ENCODE assay signal across 13 mouse cellular contexts in the genomic region with DNA sequence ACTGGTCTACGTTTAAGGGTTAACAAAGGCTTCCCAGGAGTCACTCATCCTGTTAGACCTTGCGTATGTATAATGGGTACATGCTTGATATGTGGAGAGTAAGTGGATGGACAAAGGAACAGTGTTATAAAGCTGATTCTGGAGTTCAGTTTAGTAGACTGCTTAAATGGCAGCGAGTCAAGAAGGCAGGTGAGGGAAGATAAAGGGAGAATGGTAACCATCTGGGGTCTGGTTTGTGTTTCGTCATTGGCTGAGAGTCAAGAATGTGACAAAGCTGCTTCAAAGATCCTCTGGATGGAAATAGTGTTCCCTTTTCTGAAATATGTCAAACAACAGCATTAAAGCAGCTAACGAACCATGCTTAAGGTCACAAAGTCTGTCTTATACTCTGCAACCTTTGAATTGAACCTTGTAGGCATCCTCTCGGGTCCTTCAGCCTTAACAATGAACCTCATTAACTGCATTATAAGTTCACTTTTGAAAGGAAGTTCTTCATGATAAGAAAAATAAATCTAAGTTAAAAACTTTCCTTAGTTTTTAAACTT.
DNase-seq lines count a peak whose midpoint lies in the region; ATAC-seq lines count a peak whose summit lies in the region.
"Had no signal": no experiment of that assay in that cellular context is flagged by ENCODE, and none has a peak within 500 bp of the region (broad histone marks: within the 10 kb centered on the region; RNA-seq: fewer than 3 reads in every experiment).

No protein-coding gene starts in this region.

- WGBS in heart, embryonic 16.5 days: 15% methylated on average over 6 of the region's 6 CpGs

- H3K27ac ChIP-seq in heart, embryonic 16.5 days (ENCODE audit: low read length): peak overlapping the region; percentile 56
- H3K27ac ChIP-seq: intestine, embryonic 15.5 days had no signal

- no peaks in the 10 kb centered on the region for H3K27me3 ChIP-seq in heart, embryonic 16.5 days (ENCODE audit: control insufficient read depth, insufficient read depth, low read length)
- H3K27me3 ChIP-seq: intestine, embryonic 15.5 days had no signal

- H3K4me2 ChIP-seq in heart, embryonic 16.5 days (ENCODE audit: low read depth, low read length): no peak overlapping the region
- H3K4me2 ChIP-seq: intestine, embryonic 15.5 days had no signal

- no peak overlapping the region for H3K4me3 ChIP-seq in heart, embryonic 16.5 days (ENCODE audit: low read length)
- H3K4me3 ChIP-seq: intestine, embryonic 15.5 days had no signal

- DNase-seq in cerebellum, postnatal 14 days: peak; percentile 30
- DNase-seq in cerebellum, postnatal 4 days (ENCODE audit: low spot score in 2 of 2): no peak
- DNase-seq in forelimb bud, embryonic 11.5 days (ENCODE audit: low read depth, low spot score): peak; percentile 40
- DNase-seq in lung, postnatal 14 days: peak; percentile 47
- DNase-seq in thymus, postnatal 25 days: no peak
- no peak for DNase-seq in adrenal gland, postnatal 36 days
- DNase-seq in spleen, postnatal 10 days (ENCODE audit: low spot score in 2 of 2): no peak
- DNase-seq: cerebellum, adult 2 months; kidney, postnatal 10 days; midbrain, embryonic 14.5 days; spleen, adult 18-20 months had no signal

- H3K9ac ChIP-seq in heart, embryonic 16.5 days (ENCODE audit: low read length): no peak overlapping the region
- H3K9ac ChIP-seq: intestine, embryonic 15.5 days had no signal

- no peaks in the 10 kb centered on the region for H3K9me3 ChIP-seq in heart, embryonic 16.5 days (replicated peaks; ENCODE audit: control insufficient read depth, low read length)
- H3K9me3 ChIP-seq: intestine, embryonic 15.5 days had no signal

- ATAC-seq in heart, embryonic 16.5 days (replicated peaks; ENCODE audit: extremely low read depth, insufficient read depth, low FRiP score): peak; percentile 86
- ATAC-seq: intestine, embryonic 15.5 days had no signal

- no peaks in the 10 kb centered on the region for H3K36me3 ChIP-seq in heart, embryonic 16.5 days (ENCODE audit: control insufficient read depth, insufficient read depth)
- H3K36me3 ChIP-seq: intestine, embryonic 15.5 days had no signal

- peaks cover 10% of the 10 kb centered on the region for H3K4me1 ChIP-seq in heart, embryonic 16.5 days (ENCODE audit: control insufficient read depth, insufficient read depth, low read length)
- H3K4me1 ChIP-seq: intestine, embryonic 15.5 days had no signal

Comparison
In these comparisons a context has a peak if more than half of its experiments do, and no peak if none do; other contexts are left out.
1. DNase-seq: peak in cerebellum, postnatal 14 days (2 of 2), forelimb bud, embryonic 11.5 days (single experiment) and lung, postnatal 14 days (single experiment); none in cerebellum, postnatal 4 days (0 of 2), thymus, postnatal 25 days (single experiment), adrenal gland, postnatal 36 days (0 of 2) and spleen, postnatal 10 days (0 of 2).